Mouse (Mus musculus) forebrain, embryonic 14.5 days (tissue): ENCODE measurements around the gene Zfpl1. TPM values are rescaled to one million over a fixed set of nuclear protein-coding genes. Genes with fewer than 3 reads are reported as not detected.

Experiments used
- ATAC-seq: fragments of 200-750 bp; cut with Nextera tagmentation; 2 replicates; pipeline ENCODE4 v1.8.0; 2017; ENCODE audit warnings: mild to moderate bottlenecking, moderate library complexity
- DNase-seq: peaks from one replicate; pipeline ENCODE4 v3.0.0-alpha.2; 2015; ENCODE audit warnings: low spot score
- H3K27ac ChIP-seq: fragments of 300-500 bp; sonication (generic); 2 replicates; pipeline ENCODE4 v1.5.1; 2014; ENCODE audit warnings: low read depth, mild to moderate bottlenecking, control low read depth, low read length, moderate library complexity
- H3K27me3 ChIP-seq: fragments of 300-500 bp; sonication (generic); replicated peaks from 2 replicates; pipeline ENCODE4 v1.6.1; 2014; ENCODE audit warnings: low read length, control low read depth, mixed read lengths; ENCODE audit not compliant: control insufficient read depth, insufficient read depth
- H3K36me3 ChIP-seq: fragments of 300-500 bp; sonication (generic); 2 replicates; pipeline ENCODE4 v1.6.1; 2014; ENCODE audit warnings: low read length, control low read depth; ENCODE audit not compliant: control insufficient read depth, insufficient read depth
- H3K4me1 ChIP-seq: fragments of 300-500 bp; sonication (generic); 2 replicates; pipeline ENCODE4 v1.6.1; 2014; ENCODE audit warnings: antibody characterized with exemption, low read length, control low read depth; ENCODE audit not compliant: control insufficient read depth, insufficient read depth
- H3K4me2 ChIP-seq: fragments of 300-500 bp; sonication (generic); 2 replicates; pipeline ENCODE4 v1.6.1; 2014; ENCODE audit warnings: mild to moderate bottlenecking, control low read depth, low read length
- H3K4me3 ChIP-seq: fragments of 300-500 bp; sonication (generic); 2 replicates; pipeline ENCODE4 v1.5.1; 2014; ENCODE audit warnings: low read depth, low read length, control low read depth
- H3K9ac ChIP-seq: fragments of 300-500 bp; sonication (generic); 2 replicates; pipeline ENCODE4 v1.6.1; 2014; ENCODE audit warnings: mild to moderate bottlenecking, low read length, control low read depth, moderate library complexity
- H3K9me3 ChIP-seq: fragments of 300-500 bp; sonication (generic); replicated peaks from 2 replicates; pipeline ENCODE4 v1.6.1; 2016; ENCODE audit warnings: low read length, control low read depth, mixed read lengths; ENCODE audit not compliant: control insufficient read depth
- WGBS: fragments of 180-500 bp; shearing (Covaris S2); extraction: QIAGEN DNeasy Blood & Tissue Kit; methylation state at CpG from one replicate; pipeline ENCODE4 v1.1.7; 2014; 5-methylcytosine and 5-hydroxymethylcytosine counted together
- polyA plus RNA-seq: library from polyadenylated mRNA; unstranded; fragments of >200 nt; fragmentation: Nextera tagmentation; extraction: Ambion mirVana; gene quantifications from 2 replicates; pipeline ENCODE4 v1.2.1, GENCODE M21; 2014

Gene Zfpl1
- polyA plus RNA-seq, 1 experiment from 2014 or later, result 87.2 TPM

DNA sequence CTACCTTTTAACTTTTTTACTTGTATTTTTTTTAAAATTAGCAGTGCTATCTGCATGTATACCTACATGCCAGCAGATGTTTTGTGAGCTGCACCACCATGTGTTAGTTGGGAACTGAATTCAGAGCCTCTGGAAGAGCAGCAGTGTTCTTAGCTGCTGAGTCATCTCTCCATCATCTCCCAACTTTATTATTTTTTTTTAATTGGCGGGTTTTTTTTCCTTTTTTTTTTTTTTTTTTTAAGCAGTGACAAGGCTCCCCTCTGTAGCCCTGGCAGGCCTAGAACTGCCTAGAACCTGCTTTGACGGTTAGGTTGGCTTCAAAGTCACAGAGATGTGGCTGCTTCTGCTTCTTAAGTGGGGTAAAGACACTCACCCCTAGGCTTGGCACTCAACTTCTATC, 40.1 kb upstream of the Zfpl1 start:
- Histone ChIP-seq H3K27me3 (no peaks in the 10 kb centered on the region), H3K27ac (no peak overlapping the region), H3K9ac (no peak overlapping the region), H3K36me3 (0 out of 2 replicates have a peak, but pooled peaks cover 5% of the 10 kb centered on the region), H3K4me3 (no peak overlapping the region), H3K4me2 (no peak overlapping the region), H3K9me3 (no peaks in the 10 kb centered on the region), H3K4me1 (peaks cover 3% of the 10 kb centered on the region; the same call in 1 of the 2 replicates)
- DNase-seq, result no peak
- WGBS, result 73% methylated on average over 2 of the region's 2 CpGs
- no peak for ATAC-seq

DNA sequence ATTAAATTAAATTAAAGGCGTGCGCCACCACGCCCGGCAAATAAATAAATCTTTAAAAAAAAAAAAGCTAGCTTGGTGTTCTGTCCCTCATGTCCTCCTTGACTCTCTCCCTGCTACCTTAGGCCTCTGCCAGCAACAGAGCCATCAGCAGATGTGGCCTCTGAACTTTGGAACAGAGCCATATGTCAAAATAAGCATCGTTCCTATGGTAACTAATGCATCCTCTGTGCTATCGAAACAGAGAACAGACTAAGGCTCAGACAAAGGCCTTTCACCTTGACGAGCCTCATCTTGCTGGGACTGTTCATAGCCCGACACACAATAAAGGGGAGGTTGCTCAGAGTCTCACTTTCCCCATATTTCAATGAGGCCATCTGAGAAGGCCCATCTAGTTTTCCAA, 38.6 kb upstream of the Zfpl1 start:
- H3K4me1 ChIP-seq, result peaks cover 5% of the 10 kb centered on the region; the same call in 1 of the 2 replicates
- DNase-seq, result peak; percentile 35
- no peak for ATAC-seq
- H3K27ac ChIP-seq, result peak overlapping the region; percentile 27; the same call in 1 of the 2 replicates
- no peak overlapping the region for H3K9ac ChIP-seq
- no peak overlapping the region for H3K4me3 ChIP-seq
- no peak overlapping the region for H3K4me2 ChIP-seq
- H3K9me3 ChIP-seq, result no peaks in the 10 kb centered on the region
- 0 out of 2 replicates have a peak, but pooled peaks cover 5% of the 10 kb centered on the region for H3K36me3 ChIP-seq
- 68% methylated on average over 8 of the region's 8 CpGs for WGBS
- no peaks in the 10 kb centered on the region for H3K27me3 ChIP-seq

DNA sequence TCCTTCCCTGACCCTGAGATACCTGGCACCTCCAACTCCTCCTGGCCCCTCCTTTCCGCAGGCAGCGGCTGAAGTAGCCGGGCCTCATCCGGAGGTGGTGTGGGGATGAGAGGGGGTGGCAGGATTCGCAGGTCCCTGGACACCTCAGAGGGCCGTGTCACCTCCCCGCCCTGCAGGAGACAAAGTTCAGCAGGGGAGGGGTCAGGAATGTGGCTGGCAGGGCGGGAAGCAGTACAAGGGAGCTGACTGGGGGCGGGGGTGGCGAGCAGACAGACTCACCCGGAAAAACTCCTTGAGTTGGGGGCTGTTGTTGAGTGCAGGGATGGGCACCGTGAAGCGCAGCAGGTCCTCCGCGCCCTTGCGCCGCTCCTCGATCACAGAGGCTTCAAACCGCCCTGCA, 37.0 kb upstream of the Zfpl1 start:
- ATAC-seq (no peak), DNase-seq (no peak)
- 31% methylated on average over 19 of the region's 19 CpGs for WGBS
- Histone ChIP-seq H3K9ac (no peak overlapping the region), H3K4me3 (no peak overlapping the region), H3K4me1 (peaks cover 12% of the 10 kb centered on the region), H3K27ac (no peak overlapping the region), H3K4me2 (no peak overlapping the region), H3K9me3 (no peaks in the 10 kb centered on the region), H3K27me3 (no peaks in the 10 kb centered on the region), H3K36me3 (0 out of 2 replicates have a peak, but pooled peaks cover 5% of the 10 kb centered on the region)

DNA sequence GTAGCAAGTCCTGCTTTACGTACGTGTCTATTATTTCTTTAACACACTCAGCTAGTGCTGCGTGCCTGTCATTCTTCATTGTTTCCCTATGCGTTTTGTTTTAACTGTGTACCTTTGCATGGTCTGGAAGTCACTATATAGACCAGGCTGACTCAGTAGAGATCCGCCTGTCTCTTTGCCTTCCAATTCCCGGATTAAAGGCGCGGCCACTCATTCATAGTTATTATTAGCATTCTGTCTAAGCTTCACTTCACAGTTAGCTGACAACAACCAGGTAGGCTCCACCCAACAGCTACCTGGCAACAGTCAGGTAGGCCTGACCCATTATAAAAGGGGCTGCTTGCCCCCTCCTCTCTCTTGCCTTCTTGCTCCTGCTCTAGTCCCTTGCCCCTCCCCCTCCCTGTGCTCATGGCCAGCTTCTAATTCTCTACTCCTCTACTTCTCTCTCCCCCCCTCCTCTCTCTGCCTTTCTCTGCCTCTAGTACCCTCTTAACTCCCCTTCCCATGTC, 34.0 kb upstream of the Zfpl1 start:
- no peaks in the 10 kb centered on the region for H3K27me3 ChIP-seq
- 1% methylated on average over 8 of the region's 8 CpGs for WGBS
- no peaks in the 10 kb centered on the region for H3K9me3 ChIP-seq
- H3K36me3 ChIP-seq, result peaks cover 29% of the 10 kb centered on the region
- H3K4me2 ChIP-seq, result peak overlapping the region; percentile 86
- ATAC-seq (peak; percentile 54), DNase-seq (no peak)
- peak overlapping the region; percentile 81 for H3K4me3 ChIP-seq
- peak overlapping the region; percentile 86 for H3K9ac ChIP-seq
- peak overlapping the region; percentile 90 for H3K27ac ChIP-seq
- H3K4me1 ChIP-seq, result peaks cover 13% of the 10 kb centered on the region

DNA sequence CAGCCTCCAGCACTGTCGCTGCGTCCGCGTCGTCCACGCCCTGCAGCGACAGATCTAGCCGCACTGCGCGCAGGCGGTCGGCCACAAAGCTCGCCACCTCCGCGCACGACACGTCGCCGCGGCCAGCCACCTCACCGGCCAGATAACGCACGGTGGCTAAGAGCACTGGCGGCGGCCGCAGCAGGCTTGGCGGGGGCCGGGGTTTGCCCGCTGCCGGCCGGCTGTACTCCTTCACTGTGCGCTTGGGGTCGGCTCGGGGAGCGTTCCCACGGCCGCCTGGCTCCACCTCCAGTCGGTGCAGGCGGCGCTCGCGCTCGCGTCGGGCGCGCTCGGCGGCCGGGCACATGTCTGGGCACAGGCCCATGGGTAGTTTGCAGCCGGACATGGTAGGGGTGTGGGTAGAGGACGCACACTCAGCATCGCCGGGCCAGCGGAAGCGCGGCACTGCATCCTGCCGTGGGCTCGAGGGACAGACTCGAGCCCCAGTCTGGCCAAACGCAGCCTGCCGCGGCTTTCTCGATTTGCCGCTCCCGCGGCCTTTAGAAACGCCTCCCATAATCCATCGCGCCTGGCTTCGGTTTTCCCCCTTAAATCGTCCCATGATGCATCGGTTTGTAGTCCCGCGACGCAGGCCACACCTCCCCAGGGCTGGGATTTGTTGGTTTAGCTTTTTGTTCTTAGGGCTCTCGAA, 33.4 kb upstream of the Zfpl1 start, which contains the start of gene Sac3d1:
TSS of gene Sac3d1 (minus strand) at position 665 of the 691 bp plus-strand sequence.
- Histone ChIP-seq H3K9me3 (no peaks in the 10 kb centered on the region), H3K9ac (peak within 1 kb of the TSS; percentile 86), H3K27me3 (no peaks in the 10 kb centered on the region), H3K4me3 (peak within 1 kb of the TSS; percentile 81), H3K36me3 (peaks cover 31% of the 10 kb centered on the region), H3K4me1 (peaks cover 13% of the 10 kb centered on the region), H3K27ac (peak within 1 kb of the TSS; percentile 90), H3K4me2 (peak within 1 kb of the TSS; percentile 86)
- WGBS, result under 1% methylated on average over 73 of the region's 77 CpGs
- ATAC-seq, result peak; percentile 92
- DNase-seq, result peak; percentile 98

DNA sequence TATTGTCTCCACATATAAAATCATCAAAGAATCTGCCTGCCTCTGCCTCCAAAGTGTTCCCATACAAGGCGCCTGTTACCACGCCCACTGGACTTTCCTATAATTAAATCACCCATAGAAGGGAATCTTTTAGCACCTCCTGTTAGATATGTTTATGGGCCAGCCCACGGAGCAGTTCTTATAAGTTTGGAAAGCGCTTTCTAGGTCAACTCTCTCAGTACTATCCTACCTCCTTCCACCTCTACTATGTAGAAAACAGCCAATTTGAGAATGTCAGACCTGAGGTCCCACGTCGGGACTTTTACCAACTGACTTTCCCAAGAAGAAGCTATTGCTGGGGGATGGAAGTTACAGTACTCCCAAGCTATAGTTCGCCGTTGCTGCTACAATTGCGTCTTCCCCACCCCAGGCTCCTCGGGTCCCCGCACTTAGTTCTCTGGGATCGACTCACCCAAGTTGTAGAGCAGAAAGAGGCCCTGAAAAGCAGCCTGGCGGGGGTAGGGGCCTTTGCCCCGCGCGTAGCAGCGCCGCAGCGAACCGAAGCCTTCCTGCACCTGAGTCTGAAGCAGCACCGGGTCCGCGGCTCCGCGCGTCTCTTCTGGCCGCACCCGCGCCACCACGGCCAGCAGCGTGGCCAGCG, 32.7 kb upstream of the Zfpl1 start:
- no peaks in the 10 kb centered on the region for H3K27me3 ChIP-seq
- H3K9me3 ChIP-seq, result no peaks in the 10 kb centered on the region
- peak overlapping the region; percentile 81 for H3K4me3 ChIP-seq
- ATAC-seq, result no peak
- peaks cover 37% of the 10 kb centered on the region for H3K36me3 ChIP-seq
- H3K27ac ChIP-seq, result peak overlapping the region; percentile 90
- H3K4me2 ChIP-seq, result peak overlapping the region; percentile 86
- H3K4me1 ChIP-seq, result peaks cover 13% of the 10 kb centered on the region
- WGBS, result 6% methylated on average over 32 of the region's 32 CpGs
- DNase-seq, result no peak
- peak overlapping the region; percentile 86 for H3K9ac ChIP-seq

DNA sequence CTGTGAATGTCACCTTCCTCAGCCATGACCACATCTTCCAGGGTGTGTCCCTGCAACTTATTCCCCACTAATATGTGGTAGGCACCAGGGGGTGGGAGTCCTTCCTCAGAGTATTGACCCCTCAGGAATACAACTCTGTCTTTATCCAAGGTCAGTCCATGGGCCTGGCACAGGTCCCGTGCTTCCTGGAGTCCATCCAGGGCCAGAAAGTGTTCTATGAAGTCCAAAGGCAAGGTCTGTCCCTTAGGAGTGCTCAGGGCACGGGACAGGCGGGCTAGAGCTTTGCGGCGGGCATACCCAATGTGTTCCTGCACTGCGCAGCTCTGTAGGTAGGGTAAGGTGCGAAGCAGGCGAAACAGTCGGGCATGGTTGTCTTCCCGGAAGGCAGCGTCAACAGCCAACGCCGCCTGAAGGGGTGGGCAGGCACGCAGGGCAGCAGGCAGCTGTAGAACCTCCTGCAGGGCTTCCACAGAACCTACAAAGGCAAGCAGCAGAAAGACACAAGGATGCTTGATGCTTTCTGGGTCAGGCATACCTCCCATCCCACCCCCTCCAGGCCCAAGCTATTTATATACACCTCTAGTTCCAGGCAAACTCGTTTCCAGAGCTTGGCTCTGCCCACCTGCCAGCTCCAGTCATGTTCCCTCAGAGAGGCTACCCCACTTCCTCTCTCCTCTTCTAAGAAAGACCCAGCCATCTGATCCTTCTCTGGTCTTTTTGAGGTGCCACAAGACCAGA, 31.5 kb upstream of the Zfpl1 start:
- H3K27me3 ChIP-seq, result no peaks in the 10 kb centered on the region
- peak overlapping the region; percentile 86 for H3K4me2 ChIP-seq
- DNase-seq (no peak), ATAC-seq (no peak)
- H3K4me3 ChIP-seq, result no peak overlapping the region
- H3K27ac ChIP-seq, result no peak overlapping the region
- WGBS, result 91% methylated on average over 15 of the region's 15 CpGs
- H3K4me1 ChIP-seq, result peaks cover 13% of the 10 kb centered on the region
- peak overlapping the region; percentile 35 for H3K9ac ChIP-seq
- no peaks in the 10 kb centered on the region for H3K9me3 ChIP-seq
- peaks cover 40% of the 10 kb centered on the region for H3K36me3 ChIP-seq

DNA sequence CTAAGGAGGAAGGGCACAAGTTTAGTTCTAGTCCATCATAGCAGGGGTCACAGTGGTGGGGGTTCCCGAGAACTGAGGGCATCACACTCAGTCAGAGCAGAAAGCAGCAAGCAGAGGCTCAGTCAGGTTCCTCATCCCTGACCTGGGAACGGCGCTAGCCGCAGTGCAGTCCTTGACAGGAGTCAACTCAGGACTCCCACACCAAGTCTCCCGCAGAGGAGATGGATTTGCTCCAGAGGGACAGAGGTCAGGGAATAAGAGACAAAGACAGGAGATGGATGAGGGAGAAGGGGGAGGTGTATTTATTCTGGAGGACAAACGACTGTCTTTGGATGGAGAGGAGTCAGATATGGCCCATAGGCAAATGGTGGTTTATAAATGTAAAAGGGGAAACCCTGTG, 28.4 kb upstream of the Zfpl1 start:
- peaks cover 40% of the 10 kb centered on the region for H3K36me3 ChIP-seq
- H3K9me3 ChIP-seq, result no peaks in the 10 kb centered on the region
- peaks cover 9% of the 10 kb centered on the region for H3K4me1 ChIP-seq
- no peak for DNase-seq
- H3K27ac ChIP-seq, result no peak overlapping the region
- ATAC-seq, result no peak
- H3K4me2 ChIP-seq, result no peak overlapping the region
- 68% methylated on average over 6 of the region's 6 CpGs for WGBS
- no peak overlapping the region for H3K4me3 ChIP-seq
- H3K27me3 ChIP-seq, result no peaks in the 10 kb centered on the region
- H3K9ac ChIP-seq, result no peak overlapping the region
